Mouse (Mus musculus): ENCODE data around the gene G3bp1. TPM values are rescaled to one million over a fixed set of nuclear protein-coding genes. Genes with fewer than 3 reads are reported as not detected.

The G3bp1 gene
- 66.7 and 76.7 TPM in 2 replicates for polyA plus RNA-seq (2015; fragmentation: Nextera tagmentation; extraction: Ambion mirVana)

DNA sequence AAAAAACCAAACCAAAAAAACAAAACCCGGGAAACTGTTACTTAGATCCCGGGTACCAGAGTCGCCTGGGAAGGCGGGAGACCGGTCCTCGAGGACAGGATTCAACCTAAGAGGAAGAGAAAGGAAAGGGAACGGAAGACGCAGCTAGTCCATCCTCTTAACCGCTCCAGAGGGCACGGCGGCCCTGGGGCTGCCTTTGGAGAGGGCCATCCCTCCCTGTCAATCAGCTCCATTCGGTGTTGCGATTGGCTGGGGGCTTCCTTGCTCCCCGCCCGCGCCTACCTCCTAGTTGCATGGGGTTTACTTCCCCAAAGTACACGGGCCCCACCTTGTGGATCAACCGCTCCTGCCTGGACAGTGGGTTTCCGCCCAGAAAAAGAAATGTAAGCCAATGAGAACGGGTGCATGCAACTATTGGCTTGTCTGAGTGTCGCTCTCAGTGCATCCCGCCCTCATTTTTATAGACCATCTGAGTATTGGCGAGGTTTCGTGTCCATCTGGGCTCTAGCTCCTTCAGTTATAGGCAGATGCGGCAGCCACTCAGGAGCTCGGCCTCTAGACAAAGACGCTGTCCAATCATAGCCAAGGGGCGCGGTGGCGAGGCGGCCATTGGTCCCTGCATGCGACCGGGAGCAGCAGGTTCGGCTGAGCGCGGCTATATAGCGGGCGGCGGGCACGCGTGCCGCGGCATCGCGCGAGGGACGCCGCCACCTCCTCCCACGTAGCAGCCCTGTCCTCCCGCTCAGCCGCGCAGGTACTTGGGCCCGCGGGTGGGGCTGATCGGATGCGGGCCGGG, at the start of gene G3bp1:
TSS of gene G3bp1 (plus strand) at position 638 of the 796 bp plus-strand sequence.

GRCm38 (mm10) chr11:55422978-55423377, 46.5 kb upstream of the G3bp1 start, which contains the start of gene Sparc:
Sparc (minus strand) TSS chr11:55423183.

DNA sequence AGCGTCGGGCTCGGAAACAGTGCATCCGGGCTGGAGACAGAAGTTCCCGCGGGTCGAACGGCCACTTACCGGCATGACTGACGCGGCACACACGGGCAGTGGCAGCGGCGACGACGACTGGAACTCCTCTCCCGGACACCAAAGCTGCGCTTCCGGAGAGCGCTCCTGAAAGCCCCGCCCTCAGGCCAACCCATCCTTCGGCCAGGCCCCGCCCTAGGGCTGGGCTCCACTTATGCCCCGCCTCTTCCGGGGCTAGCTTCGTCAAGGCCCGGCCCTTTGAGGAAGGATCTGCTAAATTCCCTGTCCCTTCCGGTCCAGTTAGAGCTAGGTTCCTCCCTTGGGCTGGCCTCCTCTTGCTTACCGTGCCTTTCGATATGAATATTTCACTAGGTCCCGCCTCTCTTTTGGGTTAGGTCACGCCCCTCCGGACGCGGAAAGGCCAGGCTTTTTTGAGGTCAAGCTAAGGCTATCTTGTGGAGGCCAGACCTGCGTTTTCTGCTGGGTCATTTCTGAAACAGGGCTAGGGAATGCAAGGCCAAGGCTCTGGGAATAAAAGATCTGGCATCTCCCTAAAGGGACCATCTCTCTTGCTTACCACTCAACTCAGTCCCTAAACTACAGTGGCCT, 8.4 kb upstream of the G3bp1 start, which contains the start of gene Atox1:
TSS of gene Atox1 (minus strand) at position 221 of the 627 bp plus-strand sequence.

Small RNAs within 50 kb of the gene (microRNA-seq; reads per million reads assigned to microRNA genes)
- gene Mir7652, result not detected

Other genes starting within 250 kb of the G3bp1 start
- gene Fat2, start 133.1 kb upstream of the G3bp1 start, polyA plus RNA-seq (2015; fragmentation: Nextera tagmentation; extraction: Ambion mirVana), result 0.75 and 0.83 TPM in 2 replicates
- 4,325 and 4,507 TPM in 2 replicates for gene Sparc, start 46.5 kb upstream of the G3bp1 start, polyA plus RNA-seq (2015; fragmentation: Nextera tagmentation; extraction: Ambion mirVana)
- gene Atox1, start 8.4 kb upstream of the G3bp1 start, polyA plus RNA-seq (2015; fragmentation: Nextera tagmentation; extraction: Ambion mirVana), result 493 and 554 TPM in 2 replicates
- gene Glra1, start 138.5 kb downstream of the G3bp1 start, polyA plus RNA-seq (2015; fragmentation: Nextera tagmentation; extraction: Ambion mirVana), result not detected in 2 replicates

All from urinary bladder, postnatal 0 days (tissue).